Mouse (Mus musculus) midbrain, embryonic 14.5 days (tissue): ENCODE data around the gene Lrriq3. TPM values are rescaled to one million over a fixed set of nuclear protein-coding genes. Genes with fewer than 3 reads are reported as not detected.
A peak's percentile ranks its signal among the peaks of the same experiment; 100 is the strongest.

Source experiments
- ATAC-seq: fragments of 200-750 bp; cut with Nextera tagmentation; 2 replicates; pipeline ENCODE4 v1.8.0; 2017; ENCODE audit warnings: moderate number of reproducible peaks, moderate library complexity; ENCODE audit not compliant: low FRiP score, low TSS enrichment
- DNase-seq: peaks from one replicate; pipeline ENCODE4 v3.0.0-alpha.2; 2015
- H3K27ac ChIP-seq: fragments of 300-500 bp; sonication (generic); replicated peaks from 2 replicates; pipeline ENCODE4 v1.5.1; 2014; ENCODE audit warnings: mild to moderate bottlenecking, low read depth, low read length, moderate library complexity
- H3K27me3 ChIP-seq: fragments of 300-500 bp; sonication (generic); 2 replicates; pipeline ENCODE4 v1.6.1; 2014; ENCODE audit warnings: low read length, control low read depth, mixed read lengths; ENCODE audit not compliant: control insufficient read depth, insufficient read depth
- H3K36me3 ChIP-seq: fragments of 300-500 bp; sonication (generic); 2 replicates; pipeline ENCODE4 v1.6.1; 2014; ENCODE audit warnings: low read length, control low read depth; ENCODE audit not compliant: control insufficient read depth, insufficient read depth
- H3K4me1 ChIP-seq: fragments of 300-500 bp; sonication (generic); 2 replicates; pipeline ENCODE4 v1.6.1; 2014; ENCODE audit warnings: mild to moderate bottlenecking, antibody characterized with exemption, low read length, control low read depth; ENCODE audit not compliant: control insufficient read depth, insufficient read depth
- H3K4me2 ChIP-seq: fragments of 300-500 bp; sonication (generic); 2 replicates; pipeline ENCODE4 v1.6.1; 2014; ENCODE audit warnings: mild to moderate bottlenecking, low read length, moderate library complexity
- H3K4me3 ChIP-seq: fragments of 300-500 bp; sonication (generic); replicated peaks from 2 replicates; pipeline ENCODE4 v1.5.1; 2014; ENCODE audit warnings: low read depth, low read length
- H3K9ac ChIP-seq: fragments of 300-500 bp; sonication (generic); replicated peaks from 2 replicates; pipeline ENCODE4 v1.6.1; 2014; ENCODE audit warnings: mild to moderate bottlenecking, low read length, moderate library complexity
- H3K9me3 ChIP-seq: fragments of 300-500 bp; sonication (generic); 2 replicates; pipeline ENCODE4 v1.6.1; 2016; ENCODE audit warnings: low read length, control low read depth, mixed read lengths; ENCODE audit not compliant: control insufficient read depth
- WGBS: fragments of 180-500 bp; shearing (Covaris S2); extraction: QIAGEN DNeasy Blood & Tissue Kit; methylation state at CpG from one replicate; pipeline ENCODE4 v1.1.7; 2014; 5-methylcytosine and 5-hydroxymethylcytosine counted together
- polyA plus RNA-seq: library from polyadenylated mRNA; unstranded; fragments of >200 nt; fragmentation: Nextera tagmentation; extraction: Ambion mirVana; gene quantifications from 2 replicates; pipeline ENCODE4 v1.2.1, GENCODE M21; 2014

The Lrriq3 gene
- polyA plus RNA-seq, result 0.98 and 1.6 TPM in 2 replicates

GRCm38 (mm10) chr3:155093116-155093956 lies at the start of gene Lrriq3, which contains the start of gene Fpgt:
Gene Lrriq3, plus strand, starts transcription at chr3:155093434.
Gene Fpgt, minus strand, starts transcription at chr3:155093403.
- no peaks in the 10 kb centered on the region for H3K9me3 ChIP-seq
- peak within 1 kb of the TSS; percentile 92 for H3K27ac ChIP-seq
- DNase-seq (peak; percentile 96), ATAC-seq (peak; percentile 99)
- under 1% methylated on average over 47 of the region's 47 CpGs for WGBS
- 0 out of 2 replicates have a peak, but pooled peaks cover 3% of the 10 kb centered on the region for H3K4me1 ChIP-seq
- H3K36me3 ChIP-seq, result 0 out of 2 replicates have a peak, but pooled peaks cover 7% of the 10 kb centered on the region
- H3K4me3 ChIP-seq, result peak within 1 kb of the TSS; percentile 52
- no peaks in the 10 kb centered on the region for H3K27me3 ChIP-seq
- peak within 1 kb of the TSS; percentile 69 for H3K4me2 ChIP-seq
- H3K9ac ChIP-seq, result peak within 1 kb of the TSS; percentile 73

- Histone ChIP-seq H3K27ac (no peak overlapping the region), H3K4me2 (no peak overlapping the region), H3K27me3 (no peaks in the 10 kb centered on the region), H3K4me1 (no peaks in the 10 kb centered on the region), H3K9me3 (no peaks in the 10 kb centered on the region), H3K9ac (no peak overlapping the region), H3K36me3 (no peaks in the 10 kb centered on the region), H3K4me3 (no peak overlapping the region)
- ATAC-seq, result no peak
- DNase-seq, result no peak
Measured at GRCm38 (mm10) chr3:155052021-155052420, 41.2 kb upstream of the Lrriq3 start.

GRCm38 (mm10) chr3:155053189-155053588 lies 40.0 kb upstream of the Lrriq3 start:
- Histone ChIP-seq H3K27ac (no peak overlapping the region), H3K9ac (no peak overlapping the region), H3K36me3 (no peaks in the 10 kb centered on the region), H3K9me3 (no peaks in the 10 kb centered on the region), H3K4me3 (no peak overlapping the region), H3K27me3 (no peaks in the 10 kb centered on the region), H3K4me2 (no peak overlapping the region), H3K4me1 (no peaks in the 10 kb centered on the region)
- no peak for DNase-seq
- WGBS, result 74% methylated on average over 1 of the region's 1 CpGs
- ATAC-seq, result no peak

- no peak within 1 kb of the TSS for H3K4me2 ChIP-seq
- H3K27ac ChIP-seq, result no peak within 1 kb of the TSS
- no peak for DNase-seq
- WGBS, result 84% methylated on average over 6 of the region's 6 CpGs
- no peaks in the 10 kb centered on the region for H3K36me3 ChIP-seq
- no peak within 1 kb of the TSS for H3K9ac ChIP-seq
- no peaks in the 10 kb centered on the region for H3K4me1 ChIP-seq
- no peak within 1 kb of the TSS for H3K4me3 ChIP-seq
- no peak for ATAC-seq
- H3K27me3 ChIP-seq, result no peaks in the 10 kb centered on the region
- no peaks in the 10 kb centered on the region for H3K9me3 ChIP-seq
Measured at GRCm38 (mm10) chr3:155055231-155055916, 37.9 kb upstream of the Lrriq3 start, which contains the start of gene Tnni3k. Gene Tnni3k, minus strand, starts transcription at chr3:155055407.

GRCm38 (mm10) chr3:155056606-155057005 lies 36.6 kb upstream of the Lrriq3 start:
- no peak overlapping the region for H3K4me2 ChIP-seq
- DNase-seq (no peak), ATAC-seq (no peak)
- no peak overlapping the region for H3K4me3 ChIP-seq
- H3K27ac ChIP-seq, result no peak overlapping the region
- no peaks in the 10 kb centered on the region for H3K9me3 ChIP-seq
- H3K9ac ChIP-seq, result no peak overlapping the region
- H3K27me3 ChIP-seq, result no peaks in the 10 kb centered on the region
- no peaks in the 10 kb centered on the region for H3K36me3 ChIP-seq
- no peaks in the 10 kb centered on the region for H3K4me1 ChIP-seq

GRCm38 (mm10) chr3:155057566-155057965 lies 35.7 kb upstream of the Lrriq3 start:
- Histone ChIP-seq H3K9me3 (no peaks in the 10 kb centered on the region), H3K4me1 (no peaks in the 10 kb centered on the region), H3K36me3 (no peaks in the 10 kb centered on the region), H3K4me2 (no peak overlapping the region), H3K27ac (no peak overlapping the region), H3K4me3 (no peak overlapping the region), H3K27me3 (no peaks in the 10 kb centered on the region), H3K9ac (no peak overlapping the region)
- DNase-seq (no peak), ATAC-seq (no peak)

GRCm38 (mm10) chr3:155058800-155059448 lies 34.3 kb upstream of the Lrriq3 start:
- ATAC-seq (no peak), DNase-seq (no peak)
- Histone ChIP-seq H3K4me2 (no peak overlapping the region), H3K4me1 (no peaks in the 10 kb centered on the region), H3K9ac (no peak overlapping the region), H3K27ac (no peak overlapping the region), H3K9me3 (no peaks in the 10 kb centered on the region), H3K36me3 (no peaks in the 10 kb centered on the region), H3K4me3 (no peak overlapping the region), H3K27me3 (no peaks in the 10 kb centered on the region)
- 84% methylated on average over 6 of the region's 6 CpGs for WGBS

GRCm38 (mm10) chr3:155059449-155059822 lies 33.8 kb upstream of the Lrriq3 start:
- DNase-seq (no peak), ATAC-seq (no peak)
- Histone ChIP-seq H3K9me3 (no peaks in the 10 kb centered on the region), H3K4me3 (no peak overlapping the region), H3K4me1 (no peaks in the 10 kb centered on the region), H3K9ac (no peak overlapping the region), H3K27me3 (no peaks in the 10 kb centered on the region), H3K4me2 (no peak overlapping the region), H3K36me3 (no peaks in the 10 kb centered on the region), H3K27ac (no peak overlapping the region)
